Mouse (Mus musculus) ES-Bruce4 (cell line): ENCODE measurements at regions not wholly inside any gene's neighbourhood (a gene's known extent, or its start where the extent isn't known, plus 50 kb on each side); places are given as distances from the start of the nearest gene placed in this dataset.

Experiments
- CTCF ChIP-seq: IDR thresholded peaks from one replicate; pipeline ENCODE4 v1.8.1; 2011; ENCODE audit warnings: low read depth, low read length
- EP300 ChIP-seq: IDR thresholded peaks from 2 replicates; pipeline ENCODE4 v1.6.1; 2011; ENCODE audit warnings: low read depth, low read length; ENCODE audit not compliant: insufficient read depth

GRCm38 (mm10) chr3:65449176-65449575 lies 56.8 kb upstream of the Ssr3 start:
- TF ChIP-seq CTCF (no peak), EP300 (no peak)
